Mouse (Mus musculus) MEL (cell line): ENCODE data around the gene Spock1. TPM values are rescaled to one million over a fixed set of nuclear protein-coding genes. Genes with fewer than 3 reads are reported as not detected.

Source experiments
- DNase-seq: peaks from one replicate; pipeline ENCODE4 v3.0.0; 2011; ENCODE audit warnings: low read depth, low spot score
- H3K27ac ChIP-seq: 2 replicates; pipeline ENCODE4 v1.5.1; 2012; ENCODE audit warnings: low read depth, mild to moderate bottlenecking, control low read depth, low read length, moderate library complexity; ENCODE audit not compliant: control insufficient read depth
- H3K27me3 ChIP-seq, 2 experiments: fragments of 150-350 bp in 1 of 2; sonication (generic) in 1 of 2; 2 replicates each; pipeline ENCODE4 v1.6.1; 2012; ENCODE audit warnings: low read length in 2 of 2, mild to moderate bottlenecking in 2 of 2, improper control_type of control experiment in 1 of 2, moderate library complexity in 1 of 2; ENCODE audit not compliant: insufficient read depth in 2 of 2, control insufficient read depth in 1 of 2
- H3K36me3 ChIP-seq, 2 experiments: 2 replicates each; pipeline ENCODE4 v1.6.1; 2012 to 2014; ENCODE audit warnings: low read length in 2 of 2, improper control_type of control experiment in 1 of 2, inconsistent platforms in 1 of 2, mild to moderate bottlenecking in 1 of 2; ENCODE audit not compliant: insufficient read depth in 2 of 2, control insufficient read depth in 1 of 2
- H3K4me1 ChIP-seq, 2 experiments: fragments of 150-350 bp in 1 of 2; sonication (generic) in 1 of 2; 2 replicates each; pipeline ENCODE4 v1.6.1; 2012; ENCODE audit warnings: low read length in 2 of 2, improper control_type of control experiment in 1 of 2, mild to moderate bottlenecking in 1 of 2; ENCODE audit not compliant: insufficient read depth in 2 of 2, control insufficient read depth in 1 of 2
- H3K4me3 ChIP-seq, 2 experiments: fragments of 150-350 bp in 1 of 2; sonication (generic) in 1 of 2; 2 replicates each; pipeline ENCODE4 v1.5.1; 2012; ENCODE audit warnings: low read depth in 2 of 2, low read length in 2 of 2, mild to moderate bottlenecking in 2 of 2, moderate library complexity in 2 of 2, control low read depth in 1 of 2, improper control_type of control experiment in 1 of 2; ENCODE audit not compliant: control insufficient read depth in 1 of 2, insufficient read depth in 1 of 2
- H3K79me2 ChIP-seq: 2 replicates; pipeline ENCODE4 v1.6.1; 2012; ENCODE audit warnings: mild to moderate bottlenecking, low read length, moderate library complexity; ENCODE audit not compliant: control insufficient read depth, poor library complexity, insufficient read depth
- H3K9ac ChIP-seq: 2 replicates; pipeline ENCODE4 v1.6.1; 2012; ENCODE audit warnings: low read depth, mild to moderate bottlenecking, control low read depth, low read length, moderate library complexity; ENCODE audit not compliant: control insufficient read depth, poor library complexity, severe bottlenecking
- H3K9me3 ChIP-seq: fragments of 150-350 bp; sonication (generic); replicated peaks from 2 replicates; pipeline ENCODE4 v1.6.1; 2012; ENCODE audit warnings: mild to moderate bottlenecking, low read length, improper control_type of control experiment, moderate library complexity; ENCODE audit not compliant: insufficient read depth
- CHD2 ChIP-seq: IDR thresholded peaks from 2 replicates; pipeline ENCODE4 v1.6.1; 2011; ENCODE audit warnings: low read length, improper control_type of control experiment
- GABPA ChIP-seq: IDR thresholded peaks from 2 replicates; pipeline ENCODE4 v1.6.1; 2012; ENCODE audit warnings: low read depth, mild to moderate bottlenecking, inconsistent platforms, low read length, improper control_type of control experiment, moderate library complexity
- GATA1 ChIP-seq: IDR thresholded peaks from 2 replicates; pipeline ENCODE4 v1.6.1; 2011; ENCODE audit warnings: low read depth, low read length, improper control_type of control experiment
- KAT2A ChIP-seq: conservative IDR thresholded peaks from 2 replicates; pipeline ENCODE4 v1.6.1; 2012; ENCODE audit warnings: low read depth, low read length, improper control_type of control experiment, inconsistent platforms
- MAFK ChIP-seq: IDR thresholded peaks from 2 replicates; pipeline ENCODE4 v1.6.1; 2011; ENCODE audit warnings: low read depth, mild to moderate bottlenecking, low read length, improper control_type of control experiment, borderline replicate concordance
- MAX ChIP-seq: IDR thresholded peaks from 2 replicates; pipeline ENCODE4 v1.6.1; 2011; ENCODE audit warnings: low read length, improper control_type of control experiment
- MAZ ChIP-seq: IDR thresholded peaks from 2 replicates; pipeline ENCODE4 v1.6.1; 2012; ENCODE audit warnings: low read depth, mild to moderate bottlenecking, inconsistent platforms, low read length, improper control_type of control experiment
- MYB ChIP-seq: IDR thresholded peaks from 2 replicates; pipeline ENCODE4 v1.6.1; 2011; ENCODE audit warnings: mild to moderate bottlenecking, low read depth, low read length, improper control_type of control experiment
- NELFE ChIP-seq: IDR thresholded peaks from 2 replicates; pipeline ENCODE4 v1.6.1; 2011; ENCODE audit warnings: low read depth, low read length, improper control_type of control experiment
- POLR2AphosphoS5 ChIP-seq: IDR thresholded peaks from 2 replicates; pipeline ENCODE4 v1.6.1; 2012; ENCODE audit warnings: low read depth, borderline replicate concordance, mild to moderate bottlenecking, inconsistent platforms, low read length, moderate library complexity, mixed read lengths
- RCOR1 ChIP-seq: IDR thresholded peaks from 2 replicates; pipeline ENCODE4 v1.6.1; 2012; ENCODE audit warnings: low read depth, mild to moderate bottlenecking, inconsistent platforms, low read length, improper control_type of control experiment
- SIN3A ChIP-seq: IDR thresholded peaks from 2 replicates; pipeline ENCODE4 v1.6.1; 2012; ENCODE audit warnings: low read length, improper control_type of control experiment, inconsistent platforms
- SMC3 ChIP-seq: IDR thresholded peaks from 2 replicates; pipeline ENCODE4 v1.6.1; 2011; ENCODE audit warnings: low read depth, low read length, improper control_type of control experiment
- TAL1 ChIP-seq: IDR thresholded peaks from 2 replicates; pipeline ENCODE4 v1.6.1; 2012; ENCODE audit warnings: mild to moderate bottlenecking, inconsistent platforms, low read length, moderate library complexity, mixed read lengths
- TCF12 ChIP-seq: IDR thresholded peaks from 2 replicates; pipeline ENCODE4 v1.6.1; 2014; ENCODE audit warnings: low read depth, mild to moderate bottlenecking, inconsistent platforms, low read length, improper control_type of control experiment, moderate library complexity
- UBTF ChIP-seq: IDR thresholded peaks from 2 replicates; pipeline ENCODE4 v1.6.1; 2012; ENCODE audit warnings: low read depth, mild to moderate bottlenecking, inconsistent platforms, low read length, improper control_type of control experiment, moderate library complexity, borderline replicate concordance; ENCODE audit not compliant: insufficient read depth
- USF1 ChIP-seq: IDR thresholded peaks from 2 replicates; pipeline ENCODE4 v1.6.1; 2014; ENCODE audit warnings: low read depth, mild to moderate bottlenecking, inconsistent platforms, low read length, improper control_type of control experiment, moderate library complexity
- USF2 ChIP-seq, 2 experiments: IDR thresholded peaks; 2 replicates each; pipeline ENCODE4 v1.6.1; 2011 to 2012; ENCODE audit warnings: improper control_type of control experiment in 2 of 2, low read length in 2 of 2, borderline replicate concordance in 1 of 2, inconsistent platforms in 1 of 2, low read depth in 1 of 2, mild to moderate bottlenecking in 1 of 2; ENCODE audit not compliant: insufficient read depth in 1 of 2
- ZC3H11A ChIP-seq: IDR thresholded peaks from 2 replicates; pipeline ENCODE4 v1.6.1; 2012; ENCODE audit warnings: low read depth, mild to moderate bottlenecking, inconsistent platforms, low read length, improper control_type of control experiment
- ZKSCAN1 ChIP-seq: IDR thresholded peaks from 2 replicates; pipeline ENCODE4 v1.6.1; 2012; ENCODE audit warnings: low read depth, mild to moderate bottlenecking, inconsistent platforms, low read length, improper control_type of control experiment, moderate library complexity
- ZMIZ1 ChIP-seq: IDR thresholded peaks from 2 replicates; pipeline ENCODE4 v1.6.1; 2012; ENCODE audit warnings: low read depth, mild to moderate bottlenecking, inconsistent platforms, low read length, improper control_type of control experiment, moderate library complexity
- ZNF384 ChIP-seq: IDR thresholded peaks from 2 replicates; pipeline ENCODE4 v1.6.1; 2012; ENCODE audit warnings: low read depth, mild to moderate bottlenecking, inconsistent platforms, low read length, improper control_type of control experiment
- polyA plus RNA-seq, 2 experiments: library from polyadenylated mRNA; stranded (reverse) in 1 of 2; unstranded in 1 of 2; fragments of >175 nt in 1 of 2; fragments of >200 nt in 1 of 2; gene quantifications; 2 replicates each; pipeline versions ENCODE4 v1.2.1 to v1.2.4; 2012; ENCODE audit warnings: low replicate concordance in 2 of 2, low read depth in 1 of 2; ENCODE audit not compliant: insufficient read length in 2 of 2, insufficient read depth in 1 of 2, missing spikeins in 1 of 2
- total RNA-seq: library from RNA; depleted of rRNA; stranded (reverse); fragments of 300-350 nt; gene quantifications from 2 replicates; pipeline ENCODE4 v1.2.3, GENCODE M21; 2012

Spock1 gene
- total and polyA plus RNA-seq, 3 experiments: not detected

DNA sequence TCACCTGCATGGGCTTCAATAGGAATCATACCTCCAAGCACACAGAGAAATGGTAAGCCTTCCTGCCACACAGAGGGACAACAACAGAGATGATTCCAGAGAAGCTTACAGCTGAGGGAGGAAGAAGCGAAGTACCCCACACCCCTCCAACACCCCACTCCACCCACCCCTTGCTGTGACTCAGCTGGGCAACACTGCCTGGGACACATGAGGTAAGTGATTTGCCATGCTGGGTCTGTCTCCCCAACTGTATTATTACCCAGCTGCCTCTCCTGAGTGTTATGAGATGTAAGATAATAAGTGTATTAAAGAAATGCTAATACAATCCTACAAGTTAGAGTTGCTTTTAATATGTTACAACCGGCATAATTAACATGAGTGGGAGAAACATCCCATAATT, 267.2 kb downstream of the Spock1 start:
- H3K27me3 ChIP-seq: no peaks in the 10 kb centered on the region; a peak in 1 of 4 replicates
- no peak overlapping the region for H3K9ac ChIP-seq
- H3K36me3 ChIP-seq: no peaks in the 10 kb centered on the region
- H3K9me3 ChIP-seq: no peaks in the 10 kb centered on the region
- no peak overlapping the region for H3K4me3 ChIP-seq
- DNase-seq: no peak
- H3K4me1 ChIP-seq: no peaks in the 10 kb centered on the region
- TF ChIP-seq SMC3 (no peak), GABPA (no peak), POLR2AphosphoS5 (no peak)
- no peak overlapping the region for H3K27ac ChIP-seq
- no peaks in the 10 kb centered on the region for H3K79me2 ChIP-seq

DNA sequence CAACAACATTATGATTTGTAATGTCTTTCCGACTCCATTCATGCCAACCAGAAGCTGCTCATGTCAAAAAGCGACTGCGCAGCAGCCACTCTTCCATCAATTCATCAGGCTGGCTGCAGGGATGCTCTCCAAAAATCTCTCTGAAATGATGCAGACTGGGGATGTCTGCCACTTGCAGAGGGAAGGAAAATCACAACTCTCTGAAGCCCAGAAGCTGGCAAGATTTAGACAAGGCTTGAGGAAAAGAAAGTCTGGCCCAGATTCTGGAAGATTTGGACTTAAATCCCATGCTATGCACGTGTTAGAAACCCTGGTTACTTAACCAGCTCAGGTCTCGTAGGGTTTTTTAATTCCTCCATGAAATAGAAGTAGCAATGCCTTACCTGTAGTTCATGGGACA, 269.3 kb downstream of the Spock1 start:
- no peak for TF ChIP-seq USF1
- no peak for TF ChIP-seq SIN3A
- TF ChIP-seq ZMIZ1: no peak
- TF ChIP-seq TAL1: no peak
- TF ChIP-seq MAFK: no peak
- no peak for TF ChIP-seq NELFE
- no peak for TF ChIP-seq CHD2
- TF ChIP-seq RCOR1: no peak
- TF ChIP-seq MAX: no peak
- no peak for TF ChIP-seq TCF12
- TF ChIP-seq USF2 (IDR thresholded peaks at IDR 0.05; ENCODE audit: borderline replicate concordance in 1 of 2, insufficient read depth in 1 of 2, low read depth in 1 of 2, low read length in 2 of 2): no peak
- no peak for TF ChIP-seq ZNF384
- no peak for TF ChIP-seq ZKSCAN1
- TF ChIP-seq MAZ: no peak
- no peak for TF ChIP-seq KAT2A
- no peak for TF ChIP-seq ZC3H11A
- no peak for TF ChIP-seq UBTF
- TF ChIP-seq GATA1: no peak
- TF ChIP-seq MYB: no peak
- no peak for TF ChIP-seq POLR2AphosphoS5

More for the DNA sequence above, 269.3 kb downstream of the Spock1 start:
- Histone ChIP-seq H3K27me3 (no peaks in the 10 kb centered on the region; a peak in 1 of 4 replicates), H3K27ac (no peak overlapping the region), H3K9me3 (no peaks in the 10 kb centered on the region), H3K79me2 (no peaks in the 10 kb centered on the region), H3K36me3 (no peaks in the 10 kb centered on the region), H3K4me3 (no peak overlapping the region), H3K4me1 (no peaks in the 10 kb centered on the region), H3K9ac (no peak overlapping the region)
- no peak for DNase-seq
